Mouse (Mus musculus) c-Kit-negative CD71-positive TER-119-positive erythroid progenitor cells, embryonic 14.5 days (primary cell): ENCODE results near the gene Fkbp4.

Experiments used
- DNase-seq: peaks from one replicate; pipeline ENCODE4 v3.0.0-alpha.2; 2013; ENCODE audit warnings: low read depth, low spot score

Gene Fkbp4

DNA sequence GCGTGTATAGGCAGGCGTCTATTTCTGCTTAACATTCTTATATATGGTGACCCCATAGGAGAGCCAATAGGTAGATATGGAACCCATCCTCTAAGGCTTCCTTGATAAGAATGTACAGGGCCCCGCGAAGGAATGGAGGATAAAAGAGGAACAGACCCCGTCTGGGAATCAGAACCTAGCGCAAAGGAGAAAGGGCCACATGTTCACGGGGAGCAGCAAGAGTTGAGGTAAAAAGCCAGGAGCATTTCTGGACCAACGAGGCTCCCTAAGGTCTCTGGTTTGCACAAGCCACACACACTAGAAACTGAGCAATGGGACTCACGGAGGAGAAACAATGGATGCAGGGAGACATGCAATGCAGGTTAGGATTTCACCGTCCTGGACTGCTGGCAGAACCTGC is 1.2 kb downstream of the Fkbp4 start:
- DNase-seq, result no peak

DNA sequence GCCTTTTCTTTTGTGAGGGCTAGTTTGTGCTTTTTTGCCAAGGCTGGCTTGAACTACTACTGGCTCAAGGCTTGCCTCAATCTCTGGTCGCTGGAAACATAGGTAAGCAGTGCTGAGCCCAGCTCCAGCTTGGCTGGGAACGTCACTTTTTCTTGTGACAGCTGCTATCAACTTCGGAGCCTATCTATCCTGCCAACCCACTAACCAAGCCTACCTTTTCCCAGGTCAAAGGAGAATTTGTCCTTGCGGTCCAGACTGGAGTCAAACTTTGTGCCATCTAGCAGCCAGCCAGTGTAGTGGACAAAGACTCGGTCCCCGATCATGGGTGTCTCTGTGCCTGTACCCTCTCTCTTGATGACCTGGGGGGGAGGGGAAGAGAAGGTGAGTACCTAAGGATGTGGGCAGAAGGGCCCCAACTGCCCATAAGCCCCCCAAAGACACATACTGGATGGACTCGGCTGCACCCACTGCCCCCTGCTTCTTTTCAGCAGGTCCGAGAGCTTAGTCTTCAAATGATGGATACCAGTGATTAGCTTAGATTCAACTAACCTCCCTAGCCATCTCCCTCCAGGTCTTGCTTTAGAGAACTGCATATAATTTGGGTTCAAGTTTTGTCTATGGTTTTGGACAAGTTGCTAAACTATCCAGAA is 2.0 kb downstream of the Fkbp4 start:
- DNase-seq, result no peak

DNA sequence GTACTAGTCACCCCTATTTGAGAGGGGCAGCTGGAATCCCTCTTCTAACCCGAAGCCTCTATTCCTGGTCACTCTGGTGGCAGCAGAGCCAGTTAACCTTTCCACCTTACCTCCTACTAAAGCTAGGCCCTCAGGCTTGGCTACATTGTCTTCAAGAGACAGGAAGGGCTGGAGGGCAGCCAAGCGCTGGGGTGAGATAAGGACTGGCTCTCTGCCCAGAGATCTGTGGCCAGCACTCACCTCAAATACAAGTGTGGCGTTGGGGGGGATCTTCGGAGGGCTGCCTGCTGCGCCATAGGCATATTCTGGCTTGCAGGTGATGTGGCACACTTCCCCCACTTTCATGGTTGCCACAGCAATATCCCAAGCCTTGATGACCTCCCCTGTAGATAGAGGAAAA is 3.0 kb downstream of the Fkbp4 start:
- DNase-seq, result no peak

DNA sequence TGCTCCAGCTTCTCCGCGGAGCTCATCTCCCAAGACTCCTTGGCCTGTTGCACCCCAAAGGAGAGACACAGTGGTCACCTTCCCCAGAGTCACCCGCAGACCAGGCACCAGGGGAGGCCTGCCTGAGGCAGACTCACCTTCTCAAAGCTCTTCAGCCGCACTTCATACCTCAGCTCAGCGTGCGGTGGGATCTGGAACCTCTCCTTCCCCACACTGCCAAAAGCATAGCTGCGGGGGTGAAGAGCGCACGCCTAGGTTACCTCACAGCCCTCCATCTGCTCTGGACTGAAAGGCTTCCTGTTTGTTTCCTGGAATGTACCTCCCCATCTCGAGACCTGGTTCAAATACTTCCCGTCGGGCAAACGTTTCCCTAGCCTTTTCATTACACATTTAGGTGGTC is 4.9 kb downstream of the Fkbp4 start:
- DNase-seq, result no peak

DNA sequence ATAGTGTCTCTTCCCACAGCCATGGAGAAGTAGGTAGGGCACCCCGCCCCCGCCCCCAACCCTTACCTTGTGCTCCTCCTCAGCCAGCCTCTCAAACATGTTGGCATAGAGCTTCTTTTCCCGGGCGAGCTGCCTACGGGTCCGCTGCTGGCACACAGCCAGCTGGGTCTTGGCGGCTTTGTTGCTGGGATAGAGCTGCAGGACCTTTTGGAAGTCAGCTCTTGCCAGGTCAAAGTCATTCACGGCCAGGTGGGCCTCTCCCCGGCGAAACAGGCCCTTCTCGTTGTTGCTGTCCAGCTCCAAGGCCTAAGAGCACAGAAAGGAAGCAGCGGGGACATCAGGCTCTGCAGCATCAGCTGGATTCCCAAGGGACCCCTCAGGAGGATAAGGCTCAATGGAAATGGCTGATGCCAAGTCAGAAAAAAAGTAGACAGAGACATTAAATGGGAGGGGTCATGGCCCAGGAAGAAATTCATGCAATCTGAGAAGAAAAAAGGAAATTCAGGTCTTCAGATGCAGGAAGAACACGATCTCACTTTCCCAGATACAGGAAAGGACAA is 6.0 kb downstream of the Fkbp4 start:
- no peak for DNase-seq

DNA sequence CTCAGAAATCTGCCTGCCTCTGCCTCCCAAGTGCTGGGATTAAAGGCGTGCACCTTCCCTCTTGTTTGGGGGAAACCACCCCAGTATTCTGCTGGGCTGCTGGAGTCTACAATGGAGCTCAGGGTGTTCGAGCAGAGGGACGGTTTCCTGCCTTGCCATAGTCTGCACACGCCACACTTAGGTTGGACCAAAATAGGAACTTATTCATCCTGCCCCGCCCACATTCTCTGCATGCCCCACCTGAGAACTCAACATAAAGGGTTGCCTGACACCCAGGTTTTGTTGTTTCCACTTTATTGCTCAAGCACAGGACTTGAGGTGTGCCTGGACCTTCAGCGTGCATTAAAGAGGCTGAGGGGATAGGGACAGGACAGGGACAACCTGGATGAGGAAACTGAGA is 8.7 kb downstream of the Fkbp4 start:
- no peak for DNase-seq

DNA sequence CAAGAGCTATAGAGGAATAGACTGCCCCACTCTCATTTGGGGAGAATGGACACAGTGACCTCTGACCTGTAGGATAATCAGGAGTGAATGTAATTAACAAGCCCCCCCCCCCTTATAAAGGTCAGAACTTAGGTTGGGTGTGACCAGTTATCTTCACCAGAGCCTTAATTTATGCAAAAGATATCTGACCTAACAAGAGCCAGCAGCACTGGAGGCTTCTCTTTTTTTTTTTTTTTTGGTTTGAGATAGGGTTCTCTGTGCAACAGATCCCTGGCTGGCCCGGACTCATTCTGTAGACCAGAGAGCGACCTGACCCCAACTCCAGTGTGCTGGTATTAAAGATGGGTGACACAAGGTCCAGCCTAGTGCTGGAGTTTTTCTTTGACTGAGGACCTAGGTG is 9.2 kb downstream of the Fkbp4 start:
- no peak for DNase-seq

DNA sequence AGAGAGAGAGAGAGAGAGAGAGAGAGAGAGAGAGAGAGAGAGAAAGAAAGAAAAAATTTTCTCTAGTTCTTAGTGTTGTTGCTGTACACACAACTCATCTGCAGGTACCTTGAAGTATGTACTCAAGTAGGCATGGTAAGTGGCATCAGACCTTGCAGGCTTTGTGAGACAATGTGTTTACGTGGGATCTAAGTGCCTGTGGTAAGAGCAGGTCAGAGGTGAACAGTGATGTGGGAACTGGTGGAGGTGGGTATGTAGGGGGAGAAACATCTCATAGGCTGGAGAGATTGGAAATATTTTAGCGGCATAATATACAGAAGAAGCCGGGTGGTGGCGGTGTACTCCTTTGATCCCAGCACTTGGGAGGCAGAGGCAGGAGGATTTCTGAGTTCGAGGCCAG is 10.9 kb downstream of the Fkbp4 start:
- no peak for DNase-seq

DNA sequence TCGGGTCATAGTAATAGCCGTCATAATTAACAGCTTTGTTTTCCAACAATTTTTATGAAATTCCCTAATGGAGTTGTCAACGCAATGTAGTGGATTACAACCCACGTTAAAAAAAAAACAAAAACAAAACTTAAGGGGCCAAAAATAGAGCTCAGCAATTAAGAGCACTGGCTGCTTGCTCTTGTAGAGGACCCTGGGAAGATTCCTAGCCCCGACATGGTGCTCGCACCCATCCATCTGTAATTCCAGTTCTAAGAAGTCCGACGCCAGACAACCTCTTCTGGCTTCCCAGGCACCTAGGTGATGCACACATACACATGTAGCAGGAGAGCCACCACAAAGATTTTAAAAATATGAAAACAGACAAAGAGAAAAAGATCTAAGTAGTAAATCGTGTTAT is 13.4 kb downstream of the Fkbp4 start:
- DNase-seq, result no peak

DNA sequence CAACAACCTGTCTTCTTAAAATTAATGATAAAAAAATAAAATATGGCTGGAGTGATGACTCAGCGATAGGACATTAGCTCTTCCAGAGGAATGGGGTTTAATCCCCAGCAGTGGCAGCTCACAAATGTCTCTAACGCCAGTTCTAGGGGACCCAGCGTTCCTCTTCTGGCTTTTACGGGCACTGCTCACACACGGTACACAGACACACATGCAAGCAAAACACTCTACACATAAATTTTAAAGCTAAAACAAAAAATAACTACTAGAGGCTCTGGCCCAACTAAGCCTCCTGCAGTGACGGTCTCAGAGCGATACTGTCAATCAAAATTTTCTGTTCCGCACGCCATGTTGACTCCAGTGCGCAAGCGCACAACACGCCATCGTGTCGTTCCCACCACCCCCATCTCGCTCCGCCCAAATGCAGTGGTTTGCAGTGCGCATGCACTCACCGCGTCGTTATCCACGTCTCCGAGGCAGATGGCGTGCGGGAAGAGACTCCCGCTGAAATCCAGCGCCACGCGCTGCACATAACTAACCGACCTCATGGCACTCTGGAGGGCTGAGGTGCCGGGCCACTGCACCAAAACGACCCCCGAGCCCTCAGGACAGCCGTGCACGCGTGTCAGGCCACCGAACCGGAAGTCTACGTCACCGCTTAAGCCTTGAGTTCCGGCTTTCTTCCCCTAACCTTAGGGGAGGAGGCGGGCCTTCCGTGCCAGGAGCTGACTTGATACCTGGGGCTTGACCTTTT is 14.0 kb downstream of the Fkbp4 start, which contains the start of gene Itfg2:
Itfg2 (minus strand) TSS at position 663 of the 751 bp plus-strand sequence.
- peak; percentile 94 for DNase-seq

DNA sequence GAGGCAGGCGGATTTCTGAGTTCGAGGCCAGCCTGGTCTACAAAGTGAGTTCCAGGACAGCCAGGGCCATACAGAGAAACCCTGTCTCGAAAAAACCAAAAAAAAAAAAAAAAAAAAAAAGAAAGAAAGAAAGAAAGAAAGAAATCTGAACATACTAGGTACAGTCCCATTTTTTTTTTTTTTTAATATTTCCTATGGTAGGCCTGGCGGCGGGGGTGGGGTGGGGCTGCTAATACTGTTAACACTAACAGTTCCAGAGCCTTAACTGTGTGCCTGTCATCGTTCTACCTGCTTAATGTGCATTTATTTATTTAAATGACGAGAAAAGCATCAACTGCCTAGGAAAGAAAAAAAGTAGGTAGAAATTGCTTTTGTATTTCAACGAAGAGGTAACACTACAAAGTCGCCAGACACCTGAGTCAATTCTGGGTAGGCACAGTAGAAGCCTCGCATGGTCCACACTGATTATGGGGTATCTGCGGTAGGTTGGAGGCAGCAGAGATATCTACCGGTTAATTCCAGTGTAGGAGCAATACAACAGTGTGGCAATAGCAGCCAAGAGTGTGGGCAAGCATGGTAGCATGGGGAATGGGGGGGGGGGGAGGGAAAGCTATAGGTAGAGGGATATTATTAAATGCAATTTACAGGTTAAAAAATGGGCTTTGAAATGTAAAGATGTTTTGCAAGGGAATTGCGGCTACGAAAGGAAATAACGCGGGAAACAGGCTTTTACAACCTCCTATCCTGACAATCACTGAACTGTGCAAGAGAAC is 14.8 kb downstream of the Fkbp4 start:
- DNase-seq, result no peak

DNA sequence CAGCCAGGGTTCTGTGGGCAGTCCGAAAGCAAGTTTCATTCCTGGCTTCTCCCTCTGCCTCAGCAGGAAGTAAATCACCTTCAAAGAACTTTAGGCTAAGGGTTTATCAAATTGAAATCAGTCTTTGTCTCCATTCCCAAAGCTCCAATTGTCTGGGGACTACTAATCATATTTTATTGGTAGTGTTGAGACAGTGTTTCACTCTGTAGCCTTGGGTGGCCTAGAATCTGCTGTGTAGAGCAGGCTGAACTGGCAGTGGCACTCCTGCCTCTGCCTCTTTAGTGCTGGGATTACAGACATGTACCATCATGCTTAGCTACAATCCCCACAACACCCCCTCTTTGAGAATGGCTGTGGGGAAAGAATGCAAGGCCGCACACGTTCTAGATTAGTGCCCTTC is 17.0 kb downstream of the Fkbp4 start:
- DNase-seq, result no peak

DNA sequence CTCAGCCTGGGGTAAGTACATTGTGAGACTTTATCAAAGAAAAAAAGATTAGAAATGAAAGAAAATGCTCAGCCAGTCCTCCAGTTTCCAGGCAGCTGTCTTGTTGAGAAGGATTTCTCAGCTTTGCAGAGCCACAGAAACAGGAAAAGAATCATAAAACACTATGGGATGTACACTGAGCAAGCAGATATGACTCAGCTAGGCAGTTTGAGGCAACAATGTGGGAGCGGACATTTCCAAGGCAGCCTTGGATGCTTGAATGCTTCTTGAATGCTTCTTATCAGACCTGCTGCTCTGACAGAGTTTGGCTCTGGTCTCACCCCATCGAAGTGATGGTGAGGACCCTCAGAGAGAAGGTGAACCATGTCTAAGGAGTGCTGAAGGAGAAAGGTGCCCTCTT is 17.4 kb downstream of the Fkbp4 start:
- no peak for DNase-seq

DNA sequence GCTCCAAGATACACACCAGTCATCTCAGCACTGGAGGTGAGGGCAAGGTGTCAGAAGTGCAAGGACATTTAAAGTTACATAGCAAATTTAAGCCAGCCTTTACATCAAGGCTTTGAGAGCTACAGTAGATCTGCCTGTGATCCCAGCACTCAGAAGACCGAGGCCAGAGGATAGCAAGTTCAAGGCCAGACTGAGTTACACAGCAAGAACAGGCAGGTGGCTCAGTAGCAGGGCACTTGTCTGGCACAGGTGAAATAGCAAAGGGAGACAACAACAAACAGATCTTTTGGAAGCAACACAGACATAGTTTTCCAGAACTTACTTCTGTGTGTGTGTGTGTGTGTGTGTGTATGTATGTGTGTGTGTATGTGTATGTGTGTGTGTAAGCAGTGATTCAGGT is 20.4 kb downstream of the Fkbp4 start:
- DNase-seq, result no peak

DNA sequence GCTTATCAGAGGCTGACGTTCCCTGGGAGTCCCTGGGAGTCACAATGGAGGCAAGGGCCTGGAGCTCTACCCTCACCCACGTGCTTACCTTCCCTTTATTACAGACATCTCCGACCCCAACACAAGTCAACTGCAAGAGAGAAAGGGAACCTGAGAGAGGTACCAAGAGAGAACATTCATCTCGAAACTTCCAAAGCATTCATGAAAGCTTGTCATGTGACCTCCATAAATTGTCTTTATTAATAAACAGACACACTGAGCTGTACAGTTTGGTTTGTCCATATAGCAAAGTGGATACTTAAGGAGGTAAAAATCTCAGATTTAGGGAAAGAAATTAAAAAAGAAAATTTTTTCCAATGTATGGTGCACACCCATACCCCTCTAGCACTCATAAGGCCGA is 22.3 kb downstream of the Fkbp4 start:
- no peak for DNase-seq

DNA sequence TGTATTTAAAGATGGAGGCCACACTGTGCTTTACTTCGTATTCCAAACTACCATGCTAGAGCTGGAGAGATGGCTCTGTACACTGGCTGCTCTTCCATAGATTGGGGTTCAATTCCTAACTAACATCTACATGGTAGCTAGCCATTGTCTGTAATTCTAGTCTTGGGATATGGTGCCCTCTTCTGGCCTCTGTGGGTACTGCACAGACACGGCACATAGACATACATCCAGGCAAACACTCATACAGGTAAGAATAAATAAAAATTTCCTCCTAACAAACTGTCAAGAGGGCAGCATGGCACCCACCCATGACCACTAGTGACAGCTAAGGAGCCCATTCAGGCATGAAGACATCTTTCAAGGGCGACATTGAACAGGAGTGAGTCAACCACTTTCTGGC is 27.4 kb downstream of the Fkbp4 start:
- DNase-seq, result peak; percentile 57

DNA sequence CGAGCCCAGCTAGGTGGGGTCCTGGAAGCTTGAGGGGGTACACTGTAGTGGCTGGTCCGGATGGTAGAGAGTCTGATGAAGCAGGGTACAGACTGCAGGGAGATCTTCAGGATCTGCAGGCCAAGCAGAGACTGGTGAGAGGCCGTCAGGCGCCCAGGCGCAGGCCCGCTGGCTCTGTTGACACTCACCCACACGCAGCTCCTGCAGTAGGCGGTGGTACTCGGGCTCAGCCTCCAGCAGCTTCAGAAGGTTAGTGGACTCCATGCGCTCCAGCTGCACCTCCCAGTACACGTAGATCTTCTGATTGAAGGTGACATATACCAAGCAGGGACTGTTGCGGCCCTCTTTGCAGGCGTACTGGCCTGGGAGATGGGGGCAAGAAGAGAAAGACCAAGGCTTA is 28.2 kb downstream of the Fkbp4 start:
- no peak for DNase-seq

DNA sequence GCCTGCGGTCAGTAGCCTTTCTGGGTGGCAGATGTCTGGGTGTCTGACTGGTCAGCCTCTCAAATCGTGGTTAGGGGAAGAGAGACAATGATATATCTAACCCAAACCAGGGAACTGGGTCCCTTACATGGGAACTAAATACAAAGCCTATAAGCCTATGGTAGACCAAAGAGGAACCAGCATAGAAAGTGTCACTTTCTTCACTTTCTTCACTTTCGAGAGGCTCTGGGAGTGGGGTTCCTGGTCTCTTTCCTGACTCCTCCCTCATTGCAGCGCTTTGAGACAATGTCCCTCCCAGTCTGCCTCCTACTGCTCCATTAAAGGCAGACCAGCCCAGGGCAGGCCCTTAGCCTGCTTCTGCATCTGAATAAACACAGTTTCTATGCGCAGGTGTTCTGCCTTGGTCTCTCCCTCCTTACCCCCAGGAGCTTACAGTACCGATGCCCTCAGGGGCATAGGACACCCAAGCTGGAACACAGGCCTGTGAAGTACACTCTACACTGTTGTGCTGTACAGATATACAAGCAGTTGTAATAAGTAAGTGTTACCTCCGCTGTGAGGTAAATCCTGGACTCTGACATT is 29.8 kb downstream of the Fkbp4 start:
- DNase-seq, result no peak

DNA sequence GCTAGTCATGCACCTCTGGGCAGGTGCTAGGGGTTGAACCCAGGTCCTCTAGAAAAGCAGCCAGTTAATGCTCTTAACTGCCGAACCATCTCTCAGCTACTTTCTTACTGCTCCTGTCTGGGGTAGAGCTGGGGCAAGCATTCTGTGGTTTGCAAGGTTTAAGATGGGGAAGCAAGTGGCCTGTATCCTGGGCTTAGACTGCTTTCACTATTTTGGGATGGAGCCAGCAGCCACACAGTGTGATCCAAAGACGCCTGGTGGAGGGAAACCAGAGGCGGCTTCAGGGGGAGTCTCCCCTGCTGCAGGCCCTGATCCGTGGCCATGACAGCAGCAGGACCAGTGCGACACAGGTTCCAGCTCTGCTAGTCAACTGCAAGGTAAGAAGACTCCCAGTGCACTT is 33.8 kb downstream of the Fkbp4 start:
- DNase-seq, result no peak

DNA sequence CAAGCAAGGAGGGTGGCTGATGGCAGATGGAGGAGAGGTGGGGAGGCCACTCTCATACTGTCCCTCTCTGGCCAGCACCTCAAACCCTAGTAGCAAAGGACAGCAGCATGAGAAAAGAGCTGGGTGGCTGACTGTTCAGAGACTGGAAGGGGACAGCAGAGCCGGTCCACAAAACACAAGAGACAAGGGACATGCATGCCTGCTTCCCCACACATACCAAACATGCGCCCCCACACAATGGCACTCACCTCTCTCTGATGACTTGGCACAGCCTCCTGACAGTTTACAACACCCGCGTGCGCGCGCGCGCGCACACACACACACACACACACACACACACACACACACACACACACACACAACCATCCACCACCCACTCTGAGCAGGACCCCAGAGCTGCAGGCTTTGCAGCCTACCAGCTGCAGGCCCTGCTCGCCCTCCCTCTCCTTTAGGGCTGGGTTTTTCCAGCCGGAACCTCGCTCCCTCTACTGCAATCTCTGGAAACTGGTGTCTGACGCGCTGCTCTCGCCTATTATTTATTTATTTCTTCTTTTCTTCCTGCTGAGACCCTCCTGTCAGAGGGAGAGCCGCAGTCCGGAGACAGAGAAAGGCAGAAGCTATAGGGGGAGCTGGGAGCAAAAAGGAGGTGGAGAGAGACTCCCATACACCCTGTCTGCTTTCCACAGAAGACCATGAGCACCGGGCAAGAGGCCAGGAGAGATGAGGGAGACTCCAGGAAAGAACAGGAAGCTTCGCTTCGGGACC is 38.9 kb downstream of the Fkbp4 start:
- DNase-seq, result no peak

DNA sequence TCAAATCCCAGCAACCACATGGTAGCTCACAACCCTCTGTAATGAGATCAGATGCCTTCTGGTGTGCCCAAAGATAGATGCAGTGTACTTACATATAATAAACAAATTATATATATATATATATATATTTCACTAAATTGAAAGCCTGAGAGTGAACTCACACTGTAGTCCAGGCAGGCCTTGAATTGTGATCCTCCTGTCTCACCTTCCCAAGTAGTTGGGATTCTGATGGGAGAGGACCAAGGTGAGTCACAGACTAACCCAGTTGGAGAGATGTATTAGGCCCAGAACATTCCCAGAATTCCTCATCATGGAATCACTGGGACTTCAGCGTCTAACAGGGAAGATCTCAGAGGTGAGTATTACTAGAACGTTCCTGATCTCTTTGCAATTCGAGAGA is 39.5 kb downstream of the Fkbp4 start, which contains the start of gene Nrip2:
Nrip2 (plus strand) TSS at position 301 of the 400 bp plus-strand sequence.
- no peak for DNase-seq
